Mouse (Mus musculus): ENCODE results near the gene Gm3629. TPM values are rescaled to one million over a fixed set of nuclear protein-coding genes. Genes with fewer than 3 reads are reported as not detected.

Gm3629 gene
- polyA plus RNA-seq (2012; rRNA removed) = not detected in 2 replicates

DNA sequence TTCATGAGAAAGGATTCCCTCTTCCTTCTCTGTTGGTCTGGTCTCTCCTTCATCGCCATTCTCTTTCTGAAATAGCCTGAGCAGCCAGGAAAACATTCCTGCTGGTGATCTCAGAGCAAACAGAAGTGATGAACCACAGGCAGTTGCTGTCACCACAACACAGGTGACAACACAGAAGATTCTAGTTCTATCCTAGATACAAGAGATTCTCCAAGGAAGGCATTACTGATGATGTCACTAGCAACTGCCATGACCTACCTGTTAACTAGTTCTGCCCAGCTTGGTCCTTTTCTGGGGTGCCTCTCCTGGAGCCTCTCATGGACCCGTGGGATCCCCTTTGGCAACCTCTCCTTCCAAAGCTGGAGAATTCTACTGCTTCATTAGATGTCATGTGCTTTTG lies at the start of gene Gm3629:
Gm3629 (minus strand) TSS at position 101 of the 400 bp plus-strand sequence.

DNA sequence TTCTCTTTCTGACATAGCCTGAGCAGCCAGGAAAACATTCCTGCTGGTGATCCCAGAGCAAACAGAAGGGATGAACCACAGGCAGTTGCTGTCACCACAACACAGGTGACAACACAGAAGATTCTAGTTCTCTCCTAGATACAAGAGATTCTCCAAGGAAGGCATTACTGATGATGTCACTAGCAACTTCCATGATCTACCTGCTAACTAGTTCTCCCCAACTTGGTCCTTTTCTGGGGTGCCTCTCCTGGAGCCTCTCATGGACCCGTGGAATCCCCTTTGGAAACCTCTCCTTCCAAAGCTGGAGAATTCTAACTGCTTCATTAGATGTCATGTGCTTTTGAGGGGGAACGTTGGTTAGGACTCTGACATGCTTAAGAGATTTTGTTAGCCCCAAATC lies 31.9 kb upstream of the Gm3629 start, which contains the start of gene Gm3460:
Gm3460 (minus strand) TSS at position 101 of the 400 bp plus-strand sequence.

DNA sequence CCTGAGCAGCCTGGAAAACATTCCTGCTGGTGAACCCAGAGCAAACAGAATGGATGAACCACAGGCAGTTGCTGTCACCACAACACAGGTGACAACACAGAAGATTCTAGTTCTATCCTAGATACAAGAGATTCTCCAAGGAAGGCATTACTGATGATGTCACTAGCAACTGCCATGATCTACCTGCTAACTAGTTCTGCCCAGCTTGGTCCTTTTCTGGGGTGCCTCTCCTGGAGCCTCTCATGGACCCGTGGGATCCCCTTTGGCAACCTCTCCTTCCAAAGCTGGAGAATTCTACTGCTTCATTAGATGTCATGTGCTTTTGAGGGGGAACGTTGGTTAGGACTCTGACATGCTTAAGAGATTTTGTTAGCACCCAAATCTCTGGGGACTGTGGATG lies 53.2 kb downstream of the Gm3629 start, which contains the start of gene Gm8356:
Gm8356 (minus strand) TSS at position 101 of the 400 bp plus-strand sequence.

Other genes with a start within 250 kb of the Gm3629 start
- gene Gm3618, start 246.9 kb downstream of the Gm3629 start, polyA plus RNA-seq (2012; rRNA removed) = not detected in 2 replicates
- not detected in 2 replicates for gene Gm16440, start 200.3 kb downstream of the Gm3629 start, polyA plus RNA-seq (2012; rRNA removed)
- 0.06 and 0.21 TPM in 2 replicates for gene Gm3591, start 178.1 kb downstream of the Gm3629 start, polyA plus RNA-seq (2012; rRNA removed)
- gene Gm3594, start 146.0 kb downstream of the Gm3629 start, polyA plus RNA-seq (2012; rRNA removed) = not detected in 2 replicates
- gene Gm8356, start 53.3 kb downstream of the Gm3629 start, polyA plus RNA-seq (2012; rRNA removed) = not detected in 2 replicates
- gene Gm3460, start 31.8 kb upstream of the Gm3629 start, polyA plus RNA-seq (2012; rRNA removed) = not detected in 2 replicates
- 0.06 TPM in 1 of 2 replicates, not detected in the other for gene Gm10251, start 93.6 kb upstream of the Gm3629 start, polyA plus RNA-seq (2012; rRNA removed)
- not detected in 2 replicates for gene Gm8050, start 129.6 kb upstream of the Gm3629 start, polyA plus RNA-seq (2012; rRNA removed)
- 0.23 TPM in 1 of 2 replicates, not detected in the other for gene Gm3636, start 151.7 kb upstream of the Gm3629 start, polyA plus RNA-seq (2012; rRNA removed)
- gene Gm8362, start 183.8 kb upstream of the Gm3629 start, polyA plus RNA-seq (2012; rRNA removed) = not detected in 2 replicates
- not detected in 2 replicates for gene Gm3642, start 249.7 kb upstream of the Gm3629 start, polyA plus RNA-seq (2012; rRNA removed)